Mouse (Mus musculus): Measurements from ENCODE around the gene Tbc1d2b.
A peak's percentile ranks its signal among the peaks of the same experiment; 100 is the strongest.

Tbc1d2b gene

DNA sequence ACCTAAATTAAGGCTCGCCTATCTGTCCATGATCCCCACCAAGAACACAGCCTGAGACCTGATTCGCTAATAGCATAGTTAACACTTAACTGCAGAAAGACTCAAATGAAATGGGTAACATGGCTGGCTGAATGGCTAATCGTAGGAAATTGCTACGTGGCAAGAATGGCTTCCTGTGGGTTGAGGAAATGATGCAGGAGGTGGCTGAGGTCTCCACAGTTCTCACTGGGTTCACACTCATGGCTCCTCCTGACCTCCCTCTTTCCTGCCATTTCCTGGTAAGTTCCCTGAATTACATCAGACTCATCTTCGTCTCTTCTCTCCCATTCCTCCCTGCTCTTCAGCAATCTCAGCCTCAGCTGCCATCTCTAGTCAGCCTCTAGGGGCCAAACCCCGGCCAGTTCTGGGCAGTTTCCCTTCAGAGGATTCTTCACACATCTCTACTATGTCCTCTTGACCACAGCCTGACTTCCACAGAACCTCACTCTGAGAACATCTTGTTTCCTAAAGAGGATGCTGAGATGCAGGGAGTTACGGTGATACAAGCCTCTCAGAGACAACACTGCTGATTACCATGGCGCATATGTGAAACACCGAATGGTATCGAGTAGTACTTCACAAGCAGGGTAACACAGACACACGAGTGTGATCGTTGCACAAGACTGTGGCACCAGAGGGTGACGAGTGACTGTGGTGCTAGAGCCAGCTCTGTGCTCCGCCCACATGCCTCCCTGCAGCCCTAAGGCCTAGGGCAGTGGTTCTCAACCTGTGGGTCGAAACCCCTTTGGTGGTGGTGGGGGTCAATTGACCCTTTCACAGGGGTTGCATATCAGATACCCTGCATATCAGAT, 26.1 kb downstream of the Tbc1d2b start:
- DNase-seq (ENCODE audit: low read depth in 1 of 2, low spot score in 2 of 2): no peak

GRCm38 (mm10) chr9:90242855-90243254, 27.7 kb downstream of the Tbc1d2b start:
- no peak for DNase-seq (ENCODE audit: low read depth in 1 of 2, low spot score in 2 of 2)

- DNase-seq (ENCODE audit: low read depth in 1 of 2, low spot score in 2 of 2): no peak
Observed at GRCm38 (mm10) chr9:90242291-90242690, 28.3 kb downstream of the Tbc1d2b start.

DNA sequence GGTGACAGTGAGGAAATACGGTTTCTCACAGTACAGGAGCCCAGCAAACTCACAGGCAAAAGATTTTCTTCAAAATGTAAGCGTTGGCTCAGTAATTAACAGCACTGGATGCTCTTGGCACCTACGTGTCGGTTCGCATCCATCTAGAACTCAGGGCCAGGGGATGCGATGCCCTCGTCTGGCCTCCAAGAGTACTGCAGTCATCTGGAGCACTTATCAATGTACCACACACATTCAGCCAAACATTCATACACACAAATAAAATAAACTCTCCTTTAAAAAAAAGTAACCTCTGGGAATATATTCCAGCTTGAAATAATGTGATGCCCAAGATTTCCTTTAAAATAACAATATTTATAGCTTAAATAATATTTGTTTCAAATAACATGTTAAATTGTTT, 29.0 kb downstream of the Tbc1d2b start:
- no peak for DNase-seq (ENCODE audit: low read depth in 1 of 2, low spot score in 2 of 2)

- DNase-seq (ENCODE audit: low read depth in 1 of 2, low spot score in 2 of 2): no peak
Observed at GRCm38 (mm10) chr9:90241041-90241440, 29.6 kb downstream of the Tbc1d2b start.

DNA sequence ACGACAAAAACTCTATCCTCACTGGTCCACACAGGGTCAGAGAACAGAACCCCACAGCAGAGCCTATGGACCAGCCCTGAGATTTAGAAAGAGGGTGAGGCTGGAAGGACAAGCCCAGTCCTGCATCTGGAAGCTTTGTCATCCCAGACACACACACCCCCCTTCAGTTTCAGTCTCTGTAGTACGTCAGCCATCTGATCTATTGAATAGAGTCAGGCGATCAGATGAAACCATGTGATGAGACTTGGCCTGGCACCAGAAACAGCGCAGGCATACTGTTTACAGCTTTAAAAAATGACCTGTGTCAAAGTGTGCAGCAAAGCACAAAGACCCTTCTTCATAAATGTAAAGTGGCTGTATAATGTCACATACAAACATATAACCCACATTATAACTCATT, 30.0 kb downstream of the Tbc1d2b start:
- DNase-seq (ENCODE audit: low read depth in 1 of 2, low spot score in 2 of 2): no peak

- peak in 1 of 2 experiments; percentile 45 for DNase-seq (ENCODE audit: low read depth in 1 of 2, low spot score in 2 of 2)
Observed at GRCm38 (mm10) chr9:90237232-90238062, 33.2 kb downstream of the Tbc1d2b start.

- no peak for DNase-seq (ENCODE audit: low read depth in 1 of 2, low spot score in 2 of 2)
Observed at GRCm38 (mm10) chr9:90236817-90237216, 33.8 kb downstream of the Tbc1d2b start.

DNA sequence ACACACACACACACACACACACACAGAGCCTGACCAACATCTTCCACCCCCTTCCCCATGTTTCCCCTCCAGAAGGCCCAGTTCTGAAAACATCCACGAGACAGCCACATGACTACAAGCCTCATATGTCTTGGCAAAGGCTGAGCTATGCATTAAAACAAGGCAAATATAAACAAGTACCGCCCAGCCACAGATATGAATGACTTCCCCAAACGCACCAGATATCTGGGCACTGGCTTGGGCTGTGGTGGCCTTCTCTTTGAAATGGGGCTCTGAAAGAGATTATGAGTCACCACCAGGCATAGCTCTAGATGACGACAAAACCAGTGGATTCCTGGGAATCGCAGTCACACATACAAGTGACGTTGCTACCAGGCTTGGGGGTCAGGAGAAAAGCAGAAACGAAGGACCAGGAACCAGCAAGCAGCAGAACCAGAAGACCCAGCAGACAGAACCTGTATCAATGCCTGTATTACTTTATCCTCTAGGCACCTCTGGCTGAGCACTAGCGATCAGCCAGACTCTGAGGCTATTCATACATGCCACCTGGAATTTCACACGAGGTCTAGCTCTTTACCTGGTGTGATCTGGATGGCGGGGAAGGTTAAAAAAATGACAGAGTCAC, 35.2 kb downstream of the Tbc1d2b start:
- peak; percentile 49 to 53 for DNase-seq (ENCODE audit: low read depth in 1 of 2, low spot score in 2 of 2)

DNA sequence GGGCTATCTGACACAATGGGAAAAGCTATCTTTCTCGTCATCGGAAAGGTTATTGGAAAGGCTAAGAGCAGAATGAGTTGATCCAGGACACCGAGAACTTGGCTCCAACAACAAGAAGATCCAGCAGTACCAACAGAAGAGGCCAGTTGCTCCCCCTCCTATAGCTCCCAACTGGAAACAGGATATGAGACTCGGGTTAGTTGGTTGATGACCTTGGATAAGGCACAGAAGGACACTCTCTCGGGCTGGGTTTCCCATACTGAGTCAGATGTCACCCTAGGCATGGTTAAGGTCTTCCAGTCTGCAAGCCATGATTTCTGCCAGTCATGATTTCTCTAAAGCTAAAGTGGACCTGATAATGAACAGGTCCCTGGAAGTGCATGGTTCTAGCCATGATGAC, 35.8 kb downstream of the Tbc1d2b start:
- DNase-seq (ENCODE audit: low read depth in 1 of 2, low spot score in 2 of 2): no peak

DNA sequence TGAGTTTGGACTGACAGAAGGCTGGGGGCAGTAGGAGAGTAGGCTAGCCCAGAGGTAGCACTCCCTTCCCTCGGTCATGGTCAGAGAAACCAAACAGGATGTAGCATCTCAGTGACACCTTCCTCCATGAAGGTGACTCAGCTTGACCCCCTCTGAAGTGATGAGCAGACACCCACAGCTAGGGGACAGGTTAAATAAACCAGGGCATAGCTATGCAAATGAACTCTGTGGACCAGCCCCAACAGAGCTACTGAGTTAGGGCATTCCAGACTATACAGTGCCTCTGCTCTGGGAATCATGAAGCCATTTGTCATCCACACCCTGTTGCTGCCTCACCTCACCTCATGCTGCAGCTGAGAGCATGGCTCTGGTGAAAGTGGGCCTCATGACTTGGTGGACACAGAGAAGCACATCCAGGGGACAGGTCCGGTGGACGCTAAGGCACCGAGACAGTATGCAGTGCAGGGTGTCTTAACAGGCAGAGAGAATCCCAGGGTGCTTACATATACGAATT, 36.6 kb downstream of the Tbc1d2b start:
- no peak for DNase-seq (ENCODE audit: low read depth in 1 of 2, low spot score in 2 of 2)

DNA sequence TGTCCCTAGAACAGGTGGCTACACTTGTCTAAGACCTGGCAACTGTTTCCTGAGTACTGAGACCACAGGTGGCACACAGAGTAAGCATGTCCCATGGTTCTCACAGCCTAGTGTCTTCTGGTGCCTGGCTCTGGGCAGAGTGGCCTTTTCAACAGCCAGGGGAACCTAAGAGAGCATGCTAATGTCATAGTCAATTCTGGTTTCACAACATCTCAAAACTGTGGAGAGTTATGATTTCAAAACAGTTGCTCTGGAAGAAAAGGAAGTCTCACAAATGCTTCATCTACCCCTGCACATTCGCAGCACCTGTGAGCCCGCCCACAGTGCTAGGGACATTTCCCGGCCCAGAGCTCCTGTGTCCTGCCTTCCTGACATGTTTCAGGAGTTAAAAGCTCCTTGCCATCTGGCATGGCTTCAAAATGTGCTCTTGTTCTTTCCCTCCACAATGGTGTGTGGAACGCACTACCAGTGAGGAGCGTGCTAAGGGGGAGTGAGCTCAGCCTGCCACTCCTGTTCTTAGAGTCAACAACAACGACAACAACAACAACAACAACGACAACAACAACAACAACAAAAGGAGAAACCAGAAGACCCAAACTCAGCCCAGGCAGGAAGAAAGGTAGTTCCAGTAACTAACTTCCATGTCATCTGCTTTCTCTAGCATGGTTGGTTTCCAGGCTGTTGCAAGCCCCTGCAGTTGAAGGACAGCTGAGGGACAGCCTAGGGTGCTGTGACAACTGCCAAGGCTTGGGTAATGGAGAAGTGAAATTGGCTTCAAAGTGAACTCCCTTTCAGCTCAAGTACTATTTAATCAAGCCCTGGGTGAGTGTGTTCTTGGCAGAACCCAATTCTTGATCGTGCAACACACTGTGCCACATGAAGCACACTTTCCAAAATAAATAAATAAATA, 37.6 kb downstream of the Tbc1d2b start:
- DNase-seq (ENCODE audit: low read depth in 1 of 2, low spot score in 2 of 2): peak; percentile 32 to 49

- DNase-seq (ENCODE audit: low read depth in 1 of 2, low spot score in 2 of 2): no peak
Observed at GRCm38 (mm10) chr9:90227171-90227570, 43.4 kb downstream of the Tbc1d2b start.

GRCm38 (mm10) chr9:90226742-90227096, 43.9 kb downstream of the Tbc1d2b start:
- DNase-seq (ENCODE audit: low read depth in 1 of 2, low spot score in 2 of 2): no peak

- no peak for DNase-seq (ENCODE audit: low read depth in 1 of 2, low spot score in 2 of 2)
Observed at GRCm38 (mm10) chr9:90226081-90226741, 44.4 kb downstream of the Tbc1d2b start.

DNA sequence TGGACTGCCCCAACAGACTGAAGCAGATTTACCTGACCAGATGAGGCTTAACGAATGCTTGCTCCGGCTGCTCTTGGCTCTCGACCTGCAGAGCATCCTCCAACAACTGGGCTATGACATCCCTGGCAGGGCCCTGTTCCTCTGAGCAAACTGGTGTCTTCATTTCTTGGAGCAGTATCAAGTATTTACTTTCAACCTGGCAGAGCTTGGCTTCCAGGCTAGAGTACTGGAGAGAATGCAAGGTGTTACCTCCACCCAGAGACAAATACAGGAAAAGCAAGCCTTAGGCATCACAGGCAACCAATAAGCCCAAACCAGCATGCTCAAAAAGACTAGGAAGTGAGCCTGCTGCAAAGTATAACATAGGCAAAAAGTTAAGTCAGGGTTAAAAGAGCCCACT, 48.3 kb downstream of the Tbc1d2b start:
- no peak for DNase-seq (ENCODE audit: low read depth in 1 of 2, low spot score in 2 of 2)

DNA sequence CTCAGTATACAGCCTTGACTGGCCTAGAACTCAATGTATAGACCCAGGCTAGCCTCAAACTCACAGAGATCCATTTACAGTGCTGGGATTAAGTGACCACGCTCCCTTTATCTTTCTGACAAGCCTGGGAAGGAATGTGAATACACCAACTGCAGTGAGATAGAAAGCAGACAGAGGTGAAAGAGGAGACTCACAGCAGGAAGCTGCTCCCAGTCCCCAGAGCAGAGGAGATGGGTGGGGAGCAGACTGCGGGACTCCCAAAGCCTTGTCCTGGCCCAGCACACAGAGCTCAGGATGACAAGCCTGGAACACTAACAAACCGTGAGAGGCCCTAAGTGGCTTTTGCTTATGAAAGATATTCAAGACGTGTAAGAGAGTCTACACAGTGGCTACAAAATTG, 53.1 kb downstream of the Tbc1d2b start:
- DNase-seq (ENCODE audit: low read depth in 1 of 2, low spot score in 2 of 2): no peak

DNA sequence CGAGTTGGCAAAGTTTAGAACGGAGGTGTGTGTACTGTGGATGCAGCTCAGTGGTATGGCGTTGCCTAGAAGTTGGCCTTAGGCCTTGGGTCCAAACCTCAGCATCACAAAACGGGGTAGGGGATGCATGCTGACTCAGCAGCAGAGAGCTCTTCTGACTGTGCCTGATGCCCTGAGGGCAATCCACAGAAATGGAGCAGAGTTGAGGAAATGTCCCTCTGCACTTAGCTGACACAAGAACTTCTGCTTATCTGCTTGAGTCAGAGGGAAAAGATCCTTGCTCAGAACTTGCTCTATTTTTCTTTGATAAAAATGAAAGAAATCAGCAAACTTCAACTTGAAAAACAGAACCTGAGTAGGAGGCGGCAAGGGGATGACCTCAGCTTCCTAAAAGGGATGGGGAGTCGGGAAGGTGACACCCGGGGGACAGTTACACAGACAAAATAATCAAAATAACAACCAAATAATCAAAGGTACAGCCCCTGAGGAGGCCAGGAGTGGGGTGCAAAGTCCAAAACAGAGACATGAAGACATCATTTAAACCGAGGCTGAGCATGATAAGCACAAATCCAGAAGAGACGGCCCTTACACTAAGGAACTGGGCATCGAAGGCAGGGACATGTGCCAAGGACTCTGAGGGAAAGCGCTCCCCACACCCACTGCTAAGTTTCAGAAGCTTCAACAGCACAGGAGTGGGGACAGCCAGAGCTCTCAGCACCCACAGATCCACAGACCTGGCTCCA, 54.2 kb downstream of the Tbc1d2b start:
- no peak for DNase-seq (ENCODE audit: low read depth in 1 of 2, low spot score in 2 of 2)

DNA sequence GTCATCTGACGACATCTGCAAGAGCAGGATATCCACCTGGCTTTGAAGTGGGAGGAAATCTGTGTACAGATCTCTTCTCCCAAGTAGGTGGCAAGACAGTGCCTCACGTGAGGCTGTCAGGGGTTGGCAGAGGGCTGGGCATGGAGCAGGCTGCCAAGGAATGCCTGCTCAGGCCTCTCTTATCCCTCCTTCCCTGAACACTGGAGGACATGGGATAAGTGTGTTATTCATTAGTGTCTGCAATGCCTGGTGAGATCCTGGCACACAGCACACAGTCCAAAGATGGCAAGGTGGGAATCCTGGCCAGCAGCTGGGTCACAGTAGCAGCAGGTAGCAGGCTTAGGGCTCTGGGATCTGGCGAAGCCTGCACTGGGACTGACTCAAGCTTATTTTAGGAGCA, 57.5 kb downstream of the Tbc1d2b start:
- DNase-seq (ENCODE audit: low read depth in 1 of 2, low spot score in 2 of 2): no peak
